Mouse (Mus musculus): Measurements from ENCODE around the gene Nf1.

The Nf1 gene

DNA sequence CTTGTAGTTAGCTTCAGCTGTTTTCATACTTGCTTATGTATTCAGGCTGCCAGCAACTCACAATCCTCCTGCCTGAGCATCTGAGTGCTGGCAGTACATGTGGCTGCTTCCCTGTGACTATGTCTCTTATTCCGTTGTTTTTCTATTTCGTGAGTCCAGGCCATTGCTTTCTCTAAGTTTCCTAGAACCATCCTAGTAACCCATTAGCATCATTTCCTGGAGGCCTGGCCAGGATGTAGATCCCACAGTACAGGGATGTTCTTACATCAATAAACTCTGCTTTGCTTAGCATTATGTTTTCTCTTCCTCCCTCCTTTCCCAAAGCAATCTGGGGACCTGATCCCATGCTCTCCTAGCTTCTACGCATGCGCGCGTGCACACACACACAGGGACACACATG, 4.4 kb upstream of the Nf1 start:
- no peak for DNase-seq

DNA sequence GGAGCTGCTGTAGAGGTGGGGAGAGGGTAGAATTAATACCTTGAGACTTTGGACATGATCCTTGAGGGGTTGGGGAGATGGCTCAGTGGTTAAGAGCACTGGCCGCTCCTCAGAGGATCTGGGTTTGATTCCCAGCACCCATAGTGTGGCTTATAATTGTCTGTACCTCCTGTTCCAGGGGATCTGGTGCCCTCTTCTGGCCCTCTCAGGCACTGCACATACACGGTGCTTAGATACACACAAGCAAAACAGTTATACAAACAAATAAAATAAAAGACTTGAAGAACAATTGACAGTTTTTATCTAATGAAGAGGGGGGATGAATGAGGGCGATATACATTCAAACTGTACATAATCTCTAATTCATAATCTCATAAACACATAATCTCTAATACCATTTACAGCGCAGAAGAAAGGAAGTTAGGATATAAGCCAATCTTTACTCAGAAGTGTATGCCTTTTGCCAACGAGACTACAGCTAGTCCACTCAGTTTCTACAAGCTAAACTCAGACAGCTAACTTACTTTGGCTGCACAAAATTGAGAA, 2.7 kb upstream of the Nf1 start:
- DNase-seq, result peak; percentile 18

DNA sequence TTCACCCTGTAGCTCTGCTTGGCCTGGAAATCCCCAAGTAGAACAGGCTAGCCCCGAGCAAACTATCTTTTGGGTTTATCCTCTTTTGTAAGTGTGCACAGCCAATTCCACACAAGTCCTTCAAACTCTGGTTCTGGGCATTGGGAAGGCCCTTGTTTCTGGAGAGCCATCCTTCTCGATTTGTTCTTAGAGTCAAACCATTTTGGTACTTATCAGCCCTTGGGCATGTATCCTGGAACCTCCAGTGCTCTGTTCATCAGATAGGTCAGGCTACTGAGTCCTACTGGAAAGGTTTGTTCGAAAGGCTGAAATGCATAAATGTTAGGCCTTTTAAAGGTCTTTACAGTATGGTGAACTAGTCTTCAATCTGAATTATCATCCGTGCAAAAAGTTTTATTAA, 872 bp upstream of the Nf1 start:
- DNase-seq, result peak; percentile 12

- DNase-seq, result peak; percentile 66
Observed at GRCm38 (mm10) chr11:79339808-79340781, 602 bp downstream of the Nf1 start.

- DNase-seq, result no peak
Observed at GRCm38 (mm10) chr11:79356995-79357394, 17.5 kb downstream of the Nf1 start.

GRCm38 (mm10) chr11:79357397-79357796, 17.9 kb downstream of the Nf1 start:
- DNase-seq, result no peak

GRCm38 (mm10) chr11:79364956-79365355, 25.5 kb downstream of the Nf1 start:
- no peak for DNase-seq

- no peak for DNase-seq
Observed at GRCm38 (mm10) chr11:79366284-79366683, 26.8 kb downstream of the Nf1 start.

- DNase-seq, result no peak
Observed at GRCm38 (mm10) chr11:79373031-79373430, 33.5 kb downstream of the Nf1 start.

- peak; percentile 88 for DNase-seq
Observed at GRCm38 (mm10) chr11:79398336-79398735, 58.8 kb downstream of the Nf1 start.

GRCm38 (mm10) chr11:79403625-79404319, 64.3 kb downstream of the Nf1 start:
- no peak for DNase-seq

DNA sequence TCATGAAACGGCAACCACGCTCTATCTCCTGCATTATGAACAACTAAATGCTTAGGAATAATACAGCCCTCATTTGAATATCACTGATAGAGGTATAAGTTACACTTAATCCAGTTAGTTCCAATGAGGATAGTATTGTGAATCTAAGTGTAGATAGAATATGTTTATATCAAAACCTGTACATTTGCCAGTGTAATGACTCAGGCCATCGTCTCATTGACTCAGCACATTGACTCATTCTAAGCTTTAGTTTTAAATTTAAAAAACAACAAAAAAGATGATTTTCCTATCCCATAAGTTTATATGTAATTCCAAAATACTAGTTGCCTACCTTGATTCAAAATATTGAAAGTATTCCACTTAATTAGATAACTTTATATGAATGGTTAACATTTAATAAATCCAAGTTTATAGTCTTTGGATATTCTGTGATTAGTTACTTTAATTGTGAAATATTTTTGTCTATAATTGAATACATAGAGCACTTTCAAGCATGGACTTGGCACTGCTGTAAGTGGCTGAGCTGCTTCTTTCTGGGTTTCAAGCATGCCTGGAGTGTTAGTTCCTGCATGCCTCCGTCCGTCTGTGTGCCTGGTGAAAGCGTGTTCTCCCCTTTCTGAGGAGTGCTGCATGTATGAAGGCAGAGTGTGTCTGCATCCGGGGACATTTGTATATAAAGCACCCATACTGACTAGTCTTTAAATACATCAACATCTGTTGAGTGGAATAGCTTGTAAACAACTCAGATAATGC, 74.4 kb downstream of the Nf1 start:
- DNase-seq, result no peak

DNA sequence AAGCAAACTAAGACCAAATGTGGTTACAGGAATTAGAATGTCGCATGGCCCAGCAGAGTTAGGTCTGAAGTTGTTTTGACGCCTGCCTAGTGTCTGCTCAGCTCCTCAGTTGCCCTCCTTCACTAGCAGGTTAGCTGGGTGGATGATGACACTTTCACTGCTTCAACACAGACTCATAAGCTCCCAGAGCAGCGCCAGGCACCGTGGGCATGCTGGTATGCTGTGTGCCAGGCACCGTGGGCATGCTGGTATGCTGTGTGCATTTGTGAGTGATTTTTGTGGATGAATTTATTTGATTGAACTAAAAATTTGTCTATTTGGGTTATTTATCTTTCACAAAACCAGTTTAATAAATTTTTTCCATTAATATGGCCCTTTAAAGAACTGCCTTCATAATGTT, 83.0 kb downstream of the Nf1 start:
- no peak for DNase-seq

DNA sequence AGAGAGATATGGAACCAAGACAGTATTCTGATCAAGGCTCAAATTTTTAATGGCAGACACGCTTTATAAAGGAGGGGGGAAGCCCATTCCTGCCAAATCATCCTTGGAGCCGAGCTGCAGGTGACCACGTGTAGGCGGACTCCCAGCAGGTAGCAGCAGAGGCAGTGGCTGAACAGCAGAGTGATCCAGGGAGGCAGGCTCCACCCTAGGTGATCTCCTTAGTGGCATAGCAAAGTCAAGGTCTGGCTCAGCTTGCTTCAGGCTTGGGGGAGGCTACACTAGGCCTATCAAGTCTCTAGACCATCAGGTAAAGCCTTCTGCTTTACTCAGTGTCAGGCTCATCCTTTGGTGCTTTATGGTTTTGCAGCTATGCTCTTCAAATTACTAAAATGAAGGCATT, 87.1 kb downstream of the Nf1 start:
- no peak for DNase-seq

DNA sequence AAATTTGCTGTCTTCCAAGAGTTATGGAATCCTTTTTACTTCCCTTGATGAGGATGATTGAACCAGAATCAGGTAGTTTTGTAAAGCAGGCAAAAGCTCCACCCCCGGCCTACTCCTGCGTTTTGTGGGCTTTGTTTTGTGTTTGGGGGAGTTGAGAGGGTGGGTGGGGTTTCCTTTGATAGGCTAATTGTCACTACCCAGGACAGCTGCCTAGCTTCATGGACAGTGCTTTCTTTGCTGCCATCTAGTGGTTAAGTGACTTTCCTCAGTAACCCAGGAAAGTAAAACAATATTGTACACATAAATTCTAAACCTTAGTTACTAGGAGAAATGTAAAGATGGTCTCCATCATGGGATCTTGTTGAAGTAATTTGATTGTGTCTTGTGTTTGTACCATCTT, 88.1 kb downstream of the Nf1 start:
- DNase-seq, result peak; percentile 87

DNA sequence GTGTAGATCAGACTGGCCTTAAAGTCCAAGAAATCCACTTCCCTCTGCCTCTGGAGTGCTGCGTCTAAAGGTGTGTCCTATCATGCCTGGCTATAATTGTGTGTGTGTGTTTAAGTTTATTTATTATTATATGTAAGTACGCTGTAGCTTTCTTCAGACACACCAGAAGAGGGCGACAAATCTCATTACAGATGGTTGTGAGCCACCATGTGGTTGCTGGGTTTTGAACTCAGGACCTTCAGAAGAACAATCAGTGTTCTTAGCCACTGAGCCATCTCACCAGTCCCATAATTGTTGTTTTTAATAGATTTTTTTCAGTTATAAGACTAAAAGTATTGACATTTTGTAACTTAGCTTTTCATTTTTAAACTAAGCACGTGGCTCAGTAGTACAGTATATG, 95.8 kb downstream of the Nf1 start:
- no peak for DNase-seq

DNA sequence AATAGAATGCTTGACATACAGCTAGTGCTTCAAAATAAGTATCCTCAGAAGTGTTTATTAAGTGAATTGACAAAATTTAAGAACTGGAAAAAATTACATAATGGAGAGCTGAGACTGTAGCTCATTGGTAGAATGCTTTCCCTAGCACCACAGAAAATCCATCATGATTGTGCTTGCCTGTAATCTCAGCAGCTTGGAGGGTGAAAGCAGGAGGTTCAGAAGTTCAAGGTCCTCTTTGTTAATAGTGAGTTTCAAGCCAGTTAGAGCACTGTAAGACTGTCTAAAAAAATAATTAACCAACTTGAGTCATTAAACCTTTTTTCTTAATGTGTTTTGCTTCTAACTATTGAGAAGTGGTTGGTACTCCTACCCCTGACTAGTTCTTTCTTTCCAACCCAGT, 108.9 kb downstream of the Nf1 start:
- no peak for DNase-seq

- DNase-seq, result no peak
Observed at GRCm38 (mm10) chr11:79452966-79453365, 113.5 kb downstream of the Nf1 start.

DNA sequence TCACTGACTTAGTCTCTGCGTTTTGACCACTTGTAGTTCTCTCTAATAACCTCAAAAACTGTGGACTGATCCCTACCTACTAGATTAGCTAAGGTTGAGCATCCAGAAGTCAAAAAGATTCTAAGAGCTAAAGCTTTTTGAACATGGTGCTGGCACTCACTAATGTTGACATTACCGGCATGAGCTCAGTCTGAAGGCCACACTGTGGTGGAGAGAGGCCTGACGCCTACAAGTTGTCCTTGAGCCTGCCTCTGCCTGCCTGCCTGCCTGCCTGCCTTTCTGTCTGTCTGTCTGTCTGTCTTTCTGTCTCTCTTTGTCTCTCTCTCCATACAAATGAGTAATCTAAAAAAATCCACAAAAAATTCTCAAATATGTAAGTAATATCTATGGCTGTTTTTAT, 118.4 kb downstream of the Nf1 start:
- no peak for DNase-seq

GRCm38 (mm10) chr11:79459846-79460245, 120.4 kb downstream of the Nf1 start:
- DNase-seq, result no peak

DNA sequence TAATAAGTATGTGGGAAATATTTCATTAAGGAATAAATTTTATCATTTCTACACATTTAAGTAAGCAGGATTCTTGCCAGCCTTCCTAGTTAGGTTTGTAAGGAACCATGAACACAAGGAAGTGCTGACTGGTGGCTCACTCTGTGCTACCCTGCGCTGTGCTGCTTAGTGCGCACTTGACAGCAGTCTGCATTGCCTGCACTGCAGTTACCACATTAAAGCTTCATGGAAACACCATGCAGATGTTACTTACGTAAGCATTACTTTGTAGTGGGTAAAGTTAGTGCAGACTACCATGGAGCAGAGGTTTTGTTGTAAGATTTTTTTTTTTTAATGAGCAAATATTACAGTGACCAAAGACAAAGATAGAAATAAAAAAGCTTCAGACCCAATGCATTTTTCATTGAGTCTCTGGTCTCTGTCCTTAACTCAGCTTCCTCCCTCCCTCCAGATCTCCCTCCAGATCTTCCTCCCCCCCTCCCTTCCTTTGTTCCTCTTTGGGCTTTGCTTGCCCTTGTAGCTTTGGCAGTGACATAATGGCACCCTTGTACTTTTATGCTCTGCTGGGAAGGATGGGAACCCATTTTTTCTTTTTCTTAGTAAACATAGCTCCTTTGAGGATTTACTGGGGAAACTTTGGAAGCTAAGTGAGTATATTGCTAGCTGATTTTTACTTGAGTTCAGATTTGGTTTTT, 121.4 kb downstream of the Nf1 start:
- DNase-seq, result peak; percentile 3

DNA sequence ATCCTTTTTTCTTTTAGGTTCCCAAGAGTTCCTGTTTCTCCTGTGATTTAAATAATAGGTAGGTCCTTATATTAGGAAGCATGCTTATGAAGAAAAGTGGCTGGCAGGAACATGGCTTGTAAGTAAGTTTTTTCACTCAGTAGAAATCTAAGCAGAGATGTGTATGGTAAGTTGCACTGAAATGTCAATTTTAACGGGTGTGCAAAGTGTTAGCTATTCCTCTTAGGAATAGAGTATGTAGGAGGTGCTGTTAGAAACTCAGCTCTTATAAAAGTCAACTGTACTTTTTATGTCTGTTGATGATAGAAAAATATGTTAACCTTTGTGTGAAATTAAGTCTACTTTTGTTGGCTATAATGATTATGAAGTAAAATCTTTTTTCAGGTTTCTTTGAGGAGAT, 128.6 kb downstream of the Nf1 start:
- no peak for DNase-seq

- DNase-seq, result no peak
Observed at GRCm38 (mm10) chr11:79483392-79483791, 143.9 kb downstream of the Nf1 start.

All from retina, postnatal 1 day (tissue).